Mouse (Mus musculus) gastrocnemius, adult 18-20 months (tissue): ENCODE measurements at regions not wholly inside any gene's neighbourhood (a gene's known extent, or its start where the extent isn't known, plus 50 kb on each side); places are given as distances from the start of the nearest gene placed in this dataset.

Source experiments
- DNase-seq: peaks from one replicate; pipeline ENCODE4 v3.0.0; 2021; ENCODE audit warnings: low spot score

GRCm38 (mm10) chr12:107372254-107372653 is 116.2 kb upstream of the 3110018I06Rik start:
- no peak for DNase-seq

GRCm38 (mm10) chr12:107392050-107392795 is 96.2 kb upstream of the 3110018I06Rik start:
- DNase-seq, result no peak

GRCm38 (mm10) chr12:107394467-107394866 is 94.0 kb upstream of the 3110018I06Rik start:
- DNase-seq, result no peak

DNA sequence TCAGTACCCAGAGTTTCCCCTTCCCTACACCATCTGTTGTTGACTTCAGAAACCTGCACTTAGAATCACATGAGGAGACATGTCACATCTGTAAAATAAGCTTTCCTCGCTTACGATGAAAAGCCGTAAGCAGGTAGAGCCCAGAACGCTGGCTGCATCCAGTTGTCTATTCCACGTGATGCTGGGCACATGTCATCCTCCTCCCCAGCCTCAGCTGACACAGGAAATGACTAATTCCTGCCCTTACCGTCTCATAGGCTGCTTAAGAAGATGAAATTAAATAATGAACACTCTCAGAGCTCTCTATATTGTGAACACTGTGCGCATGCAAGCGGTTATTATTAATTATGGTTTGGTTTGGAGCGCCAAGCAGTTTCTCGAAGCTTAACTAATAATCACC is 83.6 kb upstream of the 3110018I06Rik start:
- DNase-seq, result no peak

- no peak for DNase-seq
Observed at GRCm38 (mm10) chr12:107423923-107424322, 64.5 kb upstream of the 3110018I06Rik start.

GRCm38 (mm10) chr12:107438506-107438905 is 49.9 kb upstream of the 3110018I06Rik start:
- DNase-seq, result no peak
